Mouse (Mus musculus) forebrain, embryonic 15.5 days (tissue): ENCODE measurements around the gene Glud1. TPM values are rescaled to one million over a fixed set of nuclear protein-coding genes. Genes with fewer than 3 reads are reported as not detected.
"Not testable (repeated sequence)": the region's sequence is repeated elsewhere in the genome, so short reads cannot be mapped to it uniquely, and the experiment has no call there.

Experiments
- ATAC-seq: fragments of 200-750 bp; cut with Nextera tagmentation; replicated peaks from 2 replicates; pipeline ENCODE4 v1.8.0; 2017; ENCODE audit warnings: mild to moderate bottlenecking, moderate TSS enrichment, moderate library complexity
- H3K27ac ChIP-seq: fragments of 300-500 bp; sonication (generic); replicated peaks from 2 replicates; pipeline ENCODE4 v1.5.1; 2015; ENCODE audit warnings: mild to moderate bottlenecking, inconsistent platforms
- H3K27me3 ChIP-seq: fragments of 300-500 bp; sonication (generic); 2 replicates; pipeline ENCODE4 v1.6.1; 2015; ENCODE audit warnings: inconsistent platforms
- H3K36me3 ChIP-seq: fragments of 300-500 bp; sonication (generic); 2 replicates; pipeline ENCODE4 v1.6.1; 2015; ENCODE audit warnings: mild to moderate bottlenecking, inconsistent platforms
- H3K4me1 ChIP-seq: fragments of 300-500 bp; sonication (generic); 2 replicates; pipeline ENCODE4 v1.6.1; 2015; ENCODE audit warnings: inconsistent platforms
- H3K4me2 ChIP-seq: fragments of 300-500 bp; sonication (generic); replicated peaks from 2 replicates; pipeline ENCODE4 v1.6.1; 2015; ENCODE audit warnings: mild to moderate bottlenecking, inconsistent platforms
- H3K4me3 ChIP-seq: fragments of 300-500 bp; sonication (generic); 2 replicates; pipeline ENCODE4 v1.5.1; 2015; ENCODE audit warnings: mild to moderate bottlenecking, inconsistent platforms
- H3K9ac ChIP-seq: fragments of 300-500 bp; sonication (generic); replicated peaks from 2 replicates; pipeline ENCODE4 v1.6.1; 2015; ENCODE audit warnings: mild to moderate bottlenecking, inconsistent platforms
- H3K9me3 ChIP-seq: fragments of 300-500 bp; sonication (generic); 2 replicates; pipeline ENCODE4 v1.6.1; 2016; ENCODE audit warnings: inconsistent platforms
- WGBS: fragments of 180-500 bp; shearing (Covaris S2); methylation state at CpG from one replicate; pipeline ENCODE4 v1.1.7; 2015; ENCODE audit warnings: mixed read lengths; 5-methylcytosine and 5-hydroxymethylcytosine counted together
- polyA plus RNA-seq: library from polyadenylated mRNA; unstranded; fragments of >200 nt; fragmentation: Nextera tagmentation; extraction: Ambion mirVana; gene quantifications from 2 replicates; pipeline ENCODE4 v1.2.1, GENCODE M21; 2015

The Glud1 gene
- polyA plus RNA-seq, 1 experiment from 2014 or later: 100 TPM

- no peak for ATAC-seq
- Histone ChIP-seq H3K9ac (no peak overlapping the region), H3K4me3 (no peak overlapping the region), H3K36me3 (no peaks in the 10 kb centered on the region), H3K9me3 (no peaks in the 10 kb centered on the region), H3K4me1 (peaks cover 16% of the 10 kb centered on the region), H3K4me2 (no peak overlapping the region), H3K27ac (no peak overlapping the region), H3K27me3 (no peaks in the 10 kb centered on the region)
- WGBS: 25% methylated on average over 5 of the region's 5 CpGs
Observed at GRCm38 (mm10) chr14:34359676-34360244, 49.2 kb downstream of the Glud1 start.

- ATAC-seq: no peak
- Histone ChIP-seq H3K27ac (no peak overlapping the region), H3K4me2 (no peak overlapping the region), H3K27me3 (no peaks in the 10 kb centered on the region), H3K4me3 (no peak overlapping the region), H3K9ac (no peak overlapping the region), H3K9me3 (no peaks in the 10 kb centered on the region), H3K4me1 (peaks cover 16% of the 10 kb centered on the region), H3K36me3 (no peaks in the 10 kb centered on the region)
- WGBS: 41% methylated on average over 6 of the region's 6 CpGs
Observed at GRCm38 (mm10) chr14:34360251-34360650, 49.7 kb downstream of the Glud1 start.

- Histone ChIP-seq H3K4me3 (no peak overlapping the region), H3K36me3 (no peaks in the 10 kb centered on the region), H3K27me3 (no peaks in the 10 kb centered on the region), H3K9me3 (no peaks in the 10 kb centered on the region), H3K27ac (no peak overlapping the region), H3K4me1 (peaks cover 16% of the 10 kb centered on the region), H3K4me2 (no peak overlapping the region), H3K9ac (no peak overlapping the region)
- 87% methylated on average over 4 of the region's 4 CpGs for WGBS
- ATAC-seq: no peak
Observed at GRCm38 (mm10) chr14:34362135-34362534, 51.6 kb downstream of the Glud1 start.

GRCm38 (mm10) chr14:34362726-34363445 is 52.4 kb downstream of the Glud1 start:
- no peak overlapping the region; the same call in 1 of the 2 replicates for H3K27ac ChIP-seq

GRCm38 (mm10) chr14:34363490-34364253 is 53.1 kb downstream of the Glud1 start:
- peak overlapping the region; percentile 64 for H3K9ac ChIP-seq
- no peaks in the 10 kb centered on the region for H3K9me3 ChIP-seq
- H3K4me2 ChIP-seq: peak overlapping the region; percentile 86
- peaks cover 16% of the 10 kb centered on the region for H3K4me1 ChIP-seq
- peak overlapping the region; percentile 46 for H3K4me3 ChIP-seq
- 1% methylated on average over 32 of the region's 32 CpGs for WGBS
- ATAC-seq: peak; percentile 87
- H3K36me3 ChIP-seq: no peaks in the 10 kb centered on the region
- peak overlapping the region; percentile 12; the same call in 1 of the 2 replicates for H3K27ac ChIP-seq
- no peaks in the 10 kb centered on the region for H3K27me3 ChIP-seq

More at GRCm38 (mm10) chr14:34362726-34363445, 52.4 kb downstream of the Glud1 start:
- Histone ChIP-seq H3K4me3 (peak overlapping the region; percentile 46), H3K27me3 (no peaks in the 10 kb centered on the region), H3K4me2 (peak overlapping the region; percentile 86), H3K9ac (peak overlapping the region; percentile 64), H3K9me3 (no peaks in the 10 kb centered on the region), H3K36me3 (no peaks in the 10 kb centered on the region), H3K4me1 (peaks cover 16% of the 10 kb centered on the region)
- ATAC-seq: peak; percentile 72
- WGBS: 34% methylated on average over 18 of the region's 18 CpGs

- WGBS: 75% methylated on average over 15 of the region's 15 CpGs
- H3K36me3 ChIP-seq, H3K9me3 ChIP-seq, H3K27me3 ChIP-seq: not testable (repeated sequence)
- peak overlapping the region; percentile 64 for H3K9ac ChIP-seq
- peaks cover 16% of the 10 kb centered on the region for H3K4me1 ChIP-seq
- peak; percentile 34 for ATAC-seq
- peak overlapping the region; percentile 86 for H3K4me2 ChIP-seq
- peak overlapping the region; percentile 12; the same call in 1 of the 2 replicates for H3K27ac ChIP-seq
- peak overlapping the region; percentile 46 for H3K4me3 ChIP-seq
Observed at GRCm38 (mm10) chr14:34364254-34365146, 54.0 kb downstream of the Glud1 start.

- no peak for ATAC-seq
- no peaks in the 10 kb centered on the region for H3K9me3 ChIP-seq
- no peaks in the 10 kb centered on the region for H3K27me3 ChIP-seq
- H3K4me2 ChIP-seq: no peak overlapping the region
- WGBS: 96% methylated on average over 2 of the region's 2 CpGs
- peaks cover 16% of the 10 kb centered on the region for H3K4me1 ChIP-seq
- no peak overlapping the region for H3K4me3 ChIP-seq
- no peak overlapping the region for H3K9ac ChIP-seq
- H3K27ac ChIP-seq: no peak overlapping the region
- no peaks in the 10 kb centered on the region for H3K36me3 ChIP-seq
Observed at GRCm38 (mm10) chr14:34365147-34365507, 54.6 kb downstream of the Glud1 start.

- ATAC-seq: no peak
- H3K36me3 ChIP-seq: no peaks in the 10 kb centered on the region
- H3K4me1 ChIP-seq: no peaks in the 10 kb centered on the region
- no peak overlapping the region for H3K4me2 ChIP-seq
- no peak overlapping the region for H3K9ac ChIP-seq
- H3K9me3 ChIP-seq: no peaks in the 10 kb centered on the region
- H3K27me3 ChIP-seq: no peaks in the 10 kb centered on the region
- no peak overlapping the region for H3K4me3 ChIP-seq
- WGBS: 56% methylated on average over 3 of the region's 3 CpGs
- no peak overlapping the region for H3K27ac ChIP-seq
Observed at GRCm38 (mm10) chr14:34370203-34370602, 59.7 kb downstream of the Glud1 start.

- no peaks in the 10 kb centered on the region for H3K36me3 ChIP-seq
- H3K9me3 ChIP-seq: no peaks in the 10 kb centered on the region
- no peaks in the 10 kb centered on the region for H3K27me3 ChIP-seq
- no peak overlapping the region for H3K4me3 ChIP-seq
- no peaks in the 10 kb centered on the region for H3K4me1 ChIP-seq
- no peak overlapping the region for H3K27ac ChIP-seq
- H3K4me2 ChIP-seq: no peak overlapping the region
- 81% methylated on average over 3 of the region's 3 CpGs for WGBS
- H3K9ac ChIP-seq: no peak overlapping the region
- no peak for ATAC-seq
Observed at GRCm38 (mm10) chr14:34370921-34371320, 60.4 kb downstream of the Glud1 start.

- Histone ChIP-seq H3K4me2 (no peak overlapping the region), H3K4me1 (no peaks in the 10 kb centered on the region), H3K4me3 (no peak overlapping the region), H3K27ac (no peak overlapping the region), H3K9me3 (no peaks in the 10 kb centered on the region), H3K27me3 (no peaks in the 10 kb centered on the region), H3K9ac (no peak overlapping the region), H3K36me3 (no peaks in the 10 kb centered on the region)
- no peak for ATAC-seq
- 79% methylated on average over 2 of the region's 2 CpGs for WGBS
Observed at GRCm38 (mm10) chr14:34371763-34372162, 61.2 kb downstream of the Glud1 start.

- H3K9me3 ChIP-seq: no peaks in the 10 kb centered on the region
- no peaks in the 10 kb centered on the region for H3K4me1 ChIP-seq
- no peak overlapping the region for H3K4me2 ChIP-seq
- H3K4me3 ChIP-seq: no peak overlapping the region
- H3K27me3 ChIP-seq: no peaks in the 10 kb centered on the region
- H3K36me3 ChIP-seq: no peaks in the 10 kb centered on the region
- H3K27ac ChIP-seq: no peak overlapping the region
- 83% methylated on average over 6 of the region's 6 CpGs for WGBS
- ATAC-seq: 0 out of 2 replicates have a peak, but pooled peaks have one; percentile 21
- no peak overlapping the region for H3K9ac ChIP-seq
Observed at GRCm38 (mm10) chr14:34372646-34373045, 62.1 kb downstream of the Glud1 start.
